Mouse (Mus musculus) layer of hippocampus, postnatal 14 days (tissue): ENCODE results near the gene Esrp2. TPM values are rescaled to one million over a fixed set of nuclear protein-coding genes. Genes with fewer than 3 reads are reported as not detected.

Experiments
- DNase-seq, 2 experiments: peaks; one replicate each; pipeline ENCODE4 v3.0.0; 2021 to 2022; ENCODE audit warnings: low spot score in 2 of 2, mixed read lengths in 1 of 2
- total RNA-seq, 2 experiments: library from RNA; stranded (reverse); gene quantifications; 2 replicates each; pipeline ENCODE4 v1.2.3; 2021

Gene Esrp2
- total RNA-seq, 2 experiments from 2014 or later = not detected

- no peak for DNase-seq
Observed at GRCm38 (mm10) chr8:106127054-106127453, 9.7 kb downstream of the Esrp2 start.

- DNase-seq = no peak
Observed at GRCm38 (mm10) chr8:106126055-106126454, 10.7 kb downstream of the Esrp2 start.

- DNase-seq = no peak
Observed at GRCm38 (mm10) chr8:106123443-106123842, 13.3 kb downstream of the Esrp2 start.

GRCm38 (mm10) chr8:106115897-106116296 is 20.9 kb downstream of the Esrp2 start:
- DNase-seq = no peak

DNA sequence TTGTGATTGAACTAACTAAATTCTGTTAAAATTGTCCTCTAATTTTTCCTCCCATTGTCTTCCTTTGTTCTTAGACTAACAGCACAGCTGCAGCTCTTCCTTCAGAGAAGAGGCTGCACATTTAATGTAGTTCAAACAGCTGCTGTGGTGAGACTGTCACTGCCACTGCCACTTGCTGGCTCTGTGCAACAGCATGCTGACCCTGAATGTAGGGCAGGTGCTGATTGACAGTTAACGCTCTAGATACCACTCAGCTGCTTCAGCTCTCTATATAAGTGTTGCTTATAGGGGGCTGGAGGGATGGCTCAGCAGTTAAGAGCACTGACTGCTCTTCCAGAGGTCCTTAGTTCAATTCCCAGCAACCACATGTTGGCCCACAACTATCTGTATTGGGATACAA is 24.3 kb downstream of the Esrp2 start:
- no peak for DNase-seq

- no peak for DNase-seq
Observed at GRCm38 (mm10) chr8:106112041-106112440, 24.7 kb downstream of the Esrp2 start.

DNA sequence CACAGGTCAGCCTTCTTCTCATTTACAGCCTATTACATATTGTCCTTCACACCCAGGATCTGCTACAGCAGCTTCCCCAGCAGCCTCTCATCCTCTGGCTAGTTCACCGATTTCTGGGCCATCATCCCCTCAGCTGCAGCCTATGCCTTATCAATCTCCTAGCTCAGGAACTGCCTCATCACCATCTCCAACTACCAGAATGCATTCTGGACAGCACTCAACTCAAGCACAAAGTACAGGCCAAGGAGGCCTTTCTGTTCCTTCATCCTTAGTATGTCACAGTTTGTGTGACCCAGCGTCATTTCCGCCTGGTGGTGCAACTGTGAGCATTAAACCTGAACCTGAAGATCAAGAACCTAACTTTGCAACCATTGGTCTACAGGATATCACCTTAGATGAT is 28.0 kb downstream of the Esrp2 start:
- no peak for DNase-seq

- DNase-seq = no peak
Observed at GRCm38 (mm10) chr8:106108080-106108479, 28.7 kb downstream of the Esrp2 start.

DNA sequence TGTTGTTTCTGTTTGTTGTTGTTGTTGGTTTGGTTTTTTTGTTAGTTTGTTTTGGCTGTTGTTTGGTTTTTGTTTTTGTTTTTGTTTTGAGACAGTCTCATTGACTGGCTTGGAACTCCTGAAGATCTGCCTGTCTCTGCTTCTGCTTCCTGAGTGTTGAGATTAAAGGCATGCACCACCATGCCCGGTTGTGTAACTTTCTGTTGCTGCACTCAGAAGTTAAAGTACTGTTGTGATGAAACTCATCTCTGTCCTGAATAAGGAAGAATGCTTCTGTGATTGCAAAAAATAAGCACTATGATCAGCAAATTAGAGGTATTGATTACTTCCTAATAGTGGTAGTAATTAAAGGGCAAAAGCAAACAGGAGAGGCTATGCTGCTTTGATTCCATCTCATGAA is 30.6 kb downstream of the Esrp2 start:
- DNase-seq = no peak

DNA sequence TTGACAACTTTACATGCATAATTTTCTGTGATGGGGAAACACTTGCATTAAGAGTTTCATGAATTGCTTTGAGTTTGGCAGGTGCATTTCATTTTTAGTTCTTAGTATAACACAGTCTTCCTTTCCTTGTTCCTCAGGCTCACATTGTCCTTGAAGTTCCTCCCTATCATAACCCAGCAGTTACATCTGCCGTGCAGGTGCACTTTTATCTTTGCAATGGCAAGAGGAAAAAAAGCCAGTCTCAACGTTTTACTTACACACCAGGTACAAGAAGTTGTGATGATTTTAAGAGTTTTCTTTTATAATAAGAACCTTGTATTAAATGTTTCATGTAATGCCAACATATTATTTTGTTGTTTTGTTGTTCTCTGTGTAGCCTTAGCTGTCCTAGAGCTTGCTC is 32.9 kb downstream of the Esrp2 start:
- no peak for DNase-seq

- DNase-seq = no peak
Observed at GRCm38 (mm10) chr8:106102321-106102720, 34.5 kb downstream of the Esrp2 start.

Other genes starting within 250 kb of the Esrp2 start
- gene Nrn1l, start 243.4 kb downstream of the Esrp2 start, total RNA-seq = 1 to 10 TPM; 1.1 to 2.1 TPM
- 1 to 10 TPM; 7.2 to 9.0 TPM for gene Pskh1, start 236.5 kb downstream of the Esrp2 start, total RNA-seq
- 1 to 10 TPM; 1.2 to 1.3 TPM for gene Ctrl, start 203.1 kb downstream of the Esrp2 start, total RNA-seq
- gene Psmb10, start 198.5 kb downstream of the Esrp2 start, total RNA-seq = 10 to 100 TPM; 62.8 to 71.5 TPM
- 10 to 100 TPM; 46.9 to 52.8 TPM for gene Lcat, start 193.6 kb downstream of the Esrp2 start, total RNA-seq
- gene Slc12a4, start 170.9 kb downstream of the Esrp2 start, total RNA-seq = 10 to 100 TPM; 28.1 to 35.8 TPM
- not detected for gene Dpep3, start 157.5 kb downstream of the Esrp2 start, total RNA-seq
- gene Dus2, start 145.6 kb downstream of the Esrp2 start, total RNA-seq = 10 to 100 TPM; 17.2 to 19.5 TPM
- gene Dpep2nb, start 131.0 kb downstream of the Esrp2 start, total RNA-seq = not detected
- 10 to 100 TPM; 11.1 to 12.6 TPM for gene Ddx28, start 125.1 kb downstream of the Esrp2 start, total RNA-seq
- gene Nfatc3, start 78.1 kb downstream of the Esrp2 start, total RNA-seq = 10 to 100 TPM in 1 of 2 experiments, 1 to 10 TPM in 1; 9.9 to 11.6 TPM
- 10 to 100 TPM; 18.5 to 19.4 TPM for gene Pla2g15, start 13.4 kb upstream of the Esrp2 start, total RNA-seq
- gene Slc7a6, start 31.9 kb upstream of the Esrp2 start, total RNA-seq = 10 to 100 TPM; 25.7 to 26.3 TPM
- 10 to 100 TPM; 26.6 to 28.3 TPM for gene Slc7a6os, start 74.0 kb upstream of the Esrp2 start, total RNA-seq
- 10 to 100 TPM; 32.1 to 34.3 TPM for gene Prmt7, start 74.0 kb upstream of the Esrp2 start, total RNA-seq
- gene Smpd3, start 201.0 kb upstream of the Esrp2 start, total RNA-seq = 100 to 1,000 TPM; 105 to 107 TPM